Mouse (Mus musculus): Measurements from ENCODE around the gene Pinlyp.

- no peak for TF ChIP-seq CTCF (IDR thresholded peaks at IDR 0.05)
- TF ChIP-seq POLR2A (IDR thresholded peaks at IDR 0.05; ENCODE audit: insufficient read depth, low read depth, low read length): no peak
- TF ChIP-seq EP300 (IDR thresholded peaks at IDR 0.05; ENCODE audit: insufficient read depth, low read depth, low read length): no peak
Measured at GRCm38 (mm10) chr7:24565627-24566026, 19.7 kb upstream of the Pinlyp start.

All from heart, adult 2 months (tissue).